Mouse (Mus musculus) heart, embryonic 12.5 days (tissue): ENCODE measurements around the gene Glyr1. TPM values are rescaled to one million over a fixed set of nuclear protein-coding genes. Genes with fewer than 3 reads are reported as not detected.

Experiments used
- ATAC-seq: fragments of 200-750 bp; cut with Nextera tagmentation; 2 replicates; pipeline ENCODE4 v1.8.0; 2017; ENCODE audit warnings: moderate TSS enrichment, moderate library complexity; ENCODE audit not compliant: insufficient number of reproducible peaks, low FRiP score
- H3K27ac ChIP-seq: fragments of 300-500 bp; sonication (generic); 2 replicates; pipeline ENCODE4 v1.5.1; 2016; ENCODE audit warnings: mild to moderate bottlenecking, moderate library complexity; ENCODE audit not compliant: poor library complexity, severe bottlenecking
- H3K27me3 ChIP-seq: fragments of 300-500 bp; sonication (generic); replicated peaks from 2 replicates; pipeline ENCODE4 v1.6.1; 2016; ENCODE audit warnings: mild to moderate bottlenecking, moderate library complexity
- H3K36me3 ChIP-seq: fragments of 300-500 bp; sonication (generic); 2 replicates; pipeline ENCODE4 v1.6.1; 2016; ENCODE audit warnings: mild to moderate bottlenecking, moderate library complexity
- H3K4me1 ChIP-seq: fragments of 300-500 bp; sonication (generic); replicated peaks from 2 replicates; pipeline ENCODE4 v1.6.1; 2016; ENCODE audit warnings: mild to moderate bottlenecking
- H3K4me2 ChIP-seq: fragments of 300-500 bp; sonication (generic); 2 replicates; pipeline ENCODE4 v1.6.1; 2016; ENCODE audit warnings: mild to moderate bottlenecking, moderate library complexity
- H3K4me3 ChIP-seq: fragments of 300-500 bp; sonication (generic); 2 replicates; pipeline ENCODE4 v1.5.1; 2016; ENCODE audit warnings: mild to moderate bottlenecking
- H3K9ac ChIP-seq: fragments of 300-500 bp; sonication (generic); 2 replicates; pipeline ENCODE4 v1.6.1; 2016; ENCODE audit warnings: mild to moderate bottlenecking, moderate library complexity
- H3K9me3 ChIP-seq: fragments of 300-500 bp; sonication (generic); replicated peaks from 2 replicates; pipeline ENCODE4 v1.6.1; 2016; ENCODE audit warnings: mild to moderate bottlenecking, moderate library complexity
- WGBS: fragments of 180-500 bp; shearing (Covaris S2); methylation state at CpG from one replicate; pipeline ENCODE4 v1.1.7; 2016; 5-methylcytosine and 5-hydroxymethylcytosine counted together
- polyA plus RNA-seq: library from polyadenylated mRNA; unstranded; fragments of >200 nt; fragmentation: Nextera tagmentation; extraction: Ambion mirVana; gene quantifications from 2 replicates; pipeline ENCODE4 v1.2.1, GENCODE M21; 2016

Glyr1 gene
- polyA plus RNA-seq, 1 experiment from 2014 or later, result 111 TPM

- Histone ChIP-seq H3K9ac (peak overlapping the region; percentile 97), H3K4me3 (peak overlapping the region; percentile 100), H3K27ac (peak overlapping the region; percentile 98), H3K9me3 (no peaks in the 10 kb centered on the region), H3K36me3 (peaks cover 30% of the 10 kb centered on the region), H3K4me2 (peak overlapping the region; percentile 99), H3K4me1 (peaks cover 16% of the 10 kb centered on the region), H3K27me3 (no peaks in the 10 kb centered on the region)
- WGBS, result under 1% methylated on average over 78 of the region's 78 CpGs
- peak; percentile 73 for ATAC-seq
These were observed 818 bp upstream of the Glyr1 start for GRCm38 (mm10) chr16:5050251-5051110.

- H3K36me3 ChIP-seq, result peaks cover 35% of the 10 kb centered on the region
- H3K9me3 ChIP-seq, result no peaks in the 10 kb centered on the region
- H3K4me2 ChIP-seq, result peak overlapping the region; percentile 99
- H3K27me3 ChIP-seq, result no peaks in the 10 kb centered on the region
- peaks cover 16% of the 10 kb centered on the region for H3K4me1 ChIP-seq
- H3K4me3 ChIP-seq, result peak overlapping the region; percentile 100
- ATAC-seq, result peak; percentile 63
- H3K9ac ChIP-seq, result peak overlapping the region; percentile 98
- H3K27ac ChIP-seq, result peak overlapping the region; percentile 92
- under 1% methylated on average over 38 of the region's 38 CpGs for WGBS
These were observed 385 bp downstream of the Glyr1 start for GRCm38 (mm10) chr16:5049182-5049773.

GRCm38 (mm10) chr16:5045322-5045721 is 4.3 kb downstream of the Glyr1 start:
- no peak overlapping the region for H3K4me3 ChIP-seq
- H3K27ac ChIP-seq, result no peak overlapping the region
- H3K9me3 ChIP-seq, result no peaks in the 10 kb centered on the region
- WGBS, result 92% methylated on average over 3 of the region's 3 CpGs
- H3K36me3 ChIP-seq, result peaks cover 66% of the 10 kb centered on the region
- no peak overlapping the region for H3K4me2 ChIP-seq
- H3K27me3 ChIP-seq, result no peaks in the 10 kb centered on the region
- peaks cover 11% of the 10 kb centered on the region for H3K4me1 ChIP-seq
- ATAC-seq, result no peak
- no peak overlapping the region for H3K9ac ChIP-seq

- H3K4me3 ChIP-seq, result no peak overlapping the region
- H3K4me1 ChIP-seq, result no peaks in the 10 kb centered on the region
- no peak overlapping the region for H3K4me2 ChIP-seq
- ATAC-seq, result no peak
- H3K9me3 ChIP-seq, result no peaks in the 10 kb centered on the region
- H3K27ac ChIP-seq, result no peak overlapping the region
- no peaks in the 10 kb centered on the region for H3K27me3 ChIP-seq
- WGBS, result 88% methylated on average over 5 of the region's 5 CpGs
- H3K9ac ChIP-seq, result no peak overlapping the region
- peaks cover 95% of the 10 kb centered on the region for H3K36me3 ChIP-seq
These were observed 12.9 kb downstream of the Glyr1 start for GRCm38 (mm10) chr16:5036649-5037234.

GRCm38 (mm10) chr16:5035591-5035990 is 14.1 kb downstream of the Glyr1 start:
- no peak overlapping the region for H3K9ac ChIP-seq
- H3K4me2 ChIP-seq, result no peak overlapping the region
- H3K4me3 ChIP-seq, result no peak overlapping the region
- ATAC-seq, result no peak
- H3K36me3 ChIP-seq, result peaks cover 95% of the 10 kb centered on the region
- H3K9me3 ChIP-seq, result no peaks in the 10 kb centered on the region
- H3K4me1 ChIP-seq, result no peaks in the 10 kb centered on the region
- WGBS, result 97% methylated on average over 3 of the region's 3 CpGs
- H3K27ac ChIP-seq, result no peak overlapping the region
- H3K27me3 ChIP-seq, result no peaks in the 10 kb centered on the region

GRCm38 (mm10) chr16:5029847-5030246 is 19.8 kb downstream of the Glyr1 start:
- Histone ChIP-seq H3K4me1 (no peaks in the 10 kb centered on the region), H3K9me3 (no peaks in the 10 kb centered on the region), H3K4me2 (no peak overlapping the region), H3K27me3 (no peaks in the 10 kb centered on the region), H3K4me3 (no peak overlapping the region), H3K27ac (no peak overlapping the region), H3K9ac (no peak overlapping the region), H3K36me3 (peaks cover 95% of the 10 kb centered on the region)
- ATAC-seq, result 0 out of 2 replicates have a peak, but pooled peaks have one; percentile 9
- 68% methylated on average over 2 of the region's 2 CpGs for WGBS

- 93% methylated on average over 3 of the region's 3 CpGs for WGBS
- Histone ChIP-seq H3K9ac (no peak overlapping the region), H3K27ac (no peak overlapping the region), H3K36me3 (peaks cover 93% of the 10 kb centered on the region), H3K27me3 (no peaks in the 10 kb centered on the region), H3K4me1 (no peaks in the 10 kb centered on the region), H3K4me2 (no peak overlapping the region), H3K9me3 (no peaks in the 10 kb centered on the region), H3K4me3 (no peak overlapping the region)
- no peak for ATAC-seq
These were observed 25.6 kb downstream of the Glyr1 start for GRCm38 (mm10) chr16:5024021-5024420.

GRCm38 (mm10) chr16:5014578-5014977 is 35.1 kb downstream of the Glyr1 start:
- Histone ChIP-seq H3K9ac (no peak overlapping the region), H3K4me3 (no peak overlapping the region), H3K36me3 (peaks cover 59% of the 10 kb centered on the region), H3K27me3 (no peaks in the 10 kb centered on the region), H3K27ac (no peak overlapping the region), H3K4me1 (peaks cover 15% of the 10 kb centered on the region), H3K4me2 (no peak overlapping the region), H3K9me3 (no peaks in the 10 kb centered on the region)
- 83% methylated on average over 4 of the region's 4 CpGs for WGBS
- ATAC-seq, result no peak

GRCm38 (mm10) chr16:5013054-5013838 is 36.4 kb downstream of the Glyr1 start, which contains the start of gene Rogdi:
Gene Rogdi, minus strand, starts transcription at chr16:5013553.
- Histone ChIP-seq H3K4me1 (peaks cover 15% of the 10 kb centered on the region), H3K4me3 (peak within 1 kb of the TSS; percentile 73), H3K27me3 (no peaks in the 10 kb centered on the region), H3K27ac (0 out of 2 replicates have a peak within 1 kb of the TSS, but pooled peaks have one; percentile 21), H3K9ac (peak within 1 kb of the TSS; percentile 83), H3K4me2 (peak within 1 kb of the TSS; percentile 89), H3K36me3 (peaks cover 53% of the 10 kb centered on the region), H3K9me3 (no peaks in the 10 kb centered on the region)
- WGBS, result under 1% methylated on average over 55 of the region's 63 CpGs
- peak; percentile 97 for ATAC-seq

GRCm38 (mm10) chr16:5012036-5013005 is 37.3 kb downstream of the Glyr1 start:
- Histone ChIP-seq H3K27ac (0 out of 2 replicates have a peak overlapping the region, but pooled peaks have one; percentile 21), H3K4me2 (peak overlapping the region; percentile 89), H3K9ac (peak overlapping the region; percentile 83), H3K27me3 (no peaks in the 10 kb centered on the region), H3K4me1 (peaks cover 21% of the 10 kb centered on the region), H3K36me3 (peaks cover 44% of the 10 kb centered on the region), H3K4me3 (peak overlapping the region; percentile 73), H3K9me3 (no peaks in the 10 kb centered on the region)
- WGBS, result 53% methylated on average over 13 of the region's 13 CpGs
- ATAC-seq, result no peak
